Mouse (Mus musculus) hindbrain, embryonic 10.5 days (tissue): ENCODE measurements around the gene Cyp11a1. TPM values are rescaled to one million over a fixed set of nuclear protein-coding genes. Genes with fewer than 3 reads are reported as not detected.
A peak's percentile ranks its signal among the peaks of the same experiment; 100 is the strongest.

Source experiments
- DNase-seq: peaks from one replicate; pipeline ENCODE4 v3.0.0-alpha.2; 2017; ENCODE audit warnings: low spot score
- H3K27ac ChIP-seq: fragments of 300-500 bp; sonication (generic); 2 replicates; pipeline ENCODE4 v1.5.1; 2016; ENCODE audit warnings: mild to moderate bottlenecking, moderate library complexity
- H3K27me3 ChIP-seq: fragments of 300-500 bp; sonication (generic); 2 replicates; pipeline ENCODE4 v1.6.1; 2016; ENCODE audit warnings: mild to moderate bottlenecking; ENCODE audit not compliant: poor library complexity, insufficient read depth, severe bottlenecking
- H3K36me3 ChIP-seq: fragments of 300-500 bp; sonication (generic); 2 replicates; pipeline ENCODE4 v1.6.1; 2016; ENCODE audit warnings: mild to moderate bottlenecking, moderate library complexity
- H3K4me1 ChIP-seq: fragments of 300-500 bp; sonication (generic); replicated peaks from 2 replicates; pipeline ENCODE4 v1.6.1; 2016; ENCODE audit warnings: mild to moderate bottlenecking
- H3K4me3 ChIP-seq: fragments of 300-500 bp; sonication (generic); 2 replicates; pipeline ENCODE4 v1.5.1; 2016; ENCODE audit warnings: mild to moderate bottlenecking, moderate library complexity
- H3K9me3 ChIP-seq: fragments of 300-500 bp; sonication (generic); 2 replicates; pipeline ENCODE4 v1.6.1; 2016; ENCODE audit warnings: mild to moderate bottlenecking, moderate library complexity
- WGBS: fragments of 180-500 bp; shearing (Covaris S2); methylation state at CpG from one replicate; pipeline ENCODE4 v1.1.7; 2016; 5-methylcytosine and 5-hydroxymethylcytosine counted together
- polyA plus RNA-seq: library from polyadenylated mRNA; unstranded; fragments of >200 nt; fragmentation: Nextera tagmentation; extraction: Ambion mirVana; gene quantifications from 2 replicates; pipeline ENCODE4 v1.2.1, GENCODE M21; 2016

Cyp11a1 gene
- polyA plus RNA-seq, 1 experiment from 2014 or later: not detected

GRCm38 (mm10) chr9:58015856-58016255, 9.6 kb downstream of the Cyp11a1 start:
- peaks cover 16% of the 10 kb centered on the region for H3K4me1 ChIP-seq
- H3K36me3 ChIP-seq: no peaks in the 10 kb centered on the region
- no peaks in the 10 kb centered on the region for H3K9me3 ChIP-seq
- H3K4me3 ChIP-seq: no peak overlapping the region
- no peak overlapping the region for H3K27ac ChIP-seq
- WGBS: 90% methylated on average over 6 of the region's 6 CpGs
- no peak for DNase-seq
- H3K27me3 ChIP-seq: no peaks in the 10 kb centered on the region; the same call in 1 of the 2 replicates

- DNase-seq: no peak
- H3K4me1 ChIP-seq: peaks cover 8% of the 10 kb centered on the region; the same call in 1 of the 2 replicates
- no peaks in the 10 kb centered on the region; the same call in 1 of the 2 replicates for H3K27me3 ChIP-seq
- 83% methylated on average over 3 of the region's 3 CpGs for WGBS
- H3K9me3 ChIP-seq: no peaks in the 10 kb centered on the region
- no peak overlapping the region for H3K4me3 ChIP-seq
- no peaks in the 10 kb centered on the region for H3K36me3 ChIP-seq
- H3K27ac ChIP-seq: no peak overlapping the region
Observed at GRCm38 (mm10) chr9:58016962-58017361, 10.8 kb downstream of the Cyp11a1 start.

- Histone ChIP-seq H3K4me1 (peaks cover 8% of the 10 kb centered on the region; the same call in 1 of the 2 replicates), H3K36me3 (no peaks in the 10 kb centered on the region), H3K9me3 (no peaks in the 10 kb centered on the region), H3K4me3 (no peak overlapping the region), H3K27me3 (no peaks in the 10 kb centered on the region; the same call in 1 of the 2 replicates), H3K27ac (no peak overlapping the region)
- 89% methylated on average over 5 of the region's 5 CpGs for WGBS
- DNase-seq: no peak
Observed at GRCm38 (mm10) chr9:58018385-58018784, 12.2 kb downstream of the Cyp11a1 start.

- no peak overlapping the region for H3K27ac ChIP-seq
- WGBS: 91% methylated on average over 9 of the region's 9 CpGs
- H3K36me3 ChIP-seq: no peaks in the 10 kb centered on the region
- no peaks in the 10 kb centered on the region for H3K27me3 ChIP-seq
- H3K9me3 ChIP-seq: no peaks in the 10 kb centered on the region
- H3K4me3 ChIP-seq: no peak overlapping the region
- H3K4me1 ChIP-seq: no peaks in the 10 kb centered on the region; the same call in 1 of the 2 replicates
- no peak for DNase-seq
Observed at GRCm38 (mm10) chr9:58025995-58026394, 19.8 kb downstream of the Cyp11a1 start.

GRCm38 (mm10) chr9:58027426-58028180, 21.4 kb downstream of the Cyp11a1 start:
- Histone ChIP-seq H3K4me3 (no peak overlapping the region), H3K9me3 (no peaks in the 10 kb centered on the region), H3K27ac (no peak overlapping the region), H3K27me3 (no peaks in the 10 kb centered on the region; the same call in 1 of the 2 replicates), H3K36me3 (no peaks in the 10 kb centered on the region), H3K4me1 (peaks cover 3% of the 10 kb centered on the region; the same call in 1 of the 2 replicates)
- DNase-seq: no peak
- WGBS: 63% methylated on average over 2 of the region's 2 CpGs

GRCm38 (mm10) chr9:58028841-58029240, 22.6 kb downstream of the Cyp11a1 start:
- H3K27ac ChIP-seq: no peak overlapping the region
- no peaks in the 10 kb centered on the region for H3K36me3 ChIP-seq
- WGBS: 81% methylated on average over 5 of the region's 5 CpGs
- DNase-seq: no peak
- no peak overlapping the region for H3K4me3 ChIP-seq
- H3K4me1 ChIP-seq: peaks cover 6% of the 10 kb centered on the region; the same call in 1 of the 2 replicates
- peaks cover 2% of the 10 kb centered on the region; the same call in 1 of the 2 replicates for H3K27me3 ChIP-seq
- H3K9me3 ChIP-seq: no peaks in the 10 kb centered on the region

GRCm38 (mm10) chr9:58029635-58030034, 23.4 kb downstream of the Cyp11a1 start:
- Histone ChIP-seq H3K9me3 (no peaks in the 10 kb centered on the region), H3K27me3 (peaks cover 2% of the 10 kb centered on the region; the same call in 1 of the 2 replicates), H3K27ac (no peak overlapping the region), H3K36me3 (no peaks in the 10 kb centered on the region), H3K4me3 (no peak overlapping the region), H3K4me1 (peaks cover 6% of the 10 kb centered on the region; the same call in 1 of the 2 replicates)
- 93% methylated on average over 6 of the region's 6 CpGs for WGBS
- DNase-seq: no peak

- no peaks in the 10 kb centered on the region for H3K9me3 ChIP-seq
- H3K27me3 ChIP-seq: peaks cover 8% of the 10 kb centered on the region
- DNase-seq: no peak
- no peak overlapping the region for H3K4me3 ChIP-seq
- 86% methylated on average over 5 of the region's 5 CpGs for WGBS
- H3K36me3 ChIP-seq: no peaks in the 10 kb centered on the region
- peaks cover 6% of the 10 kb centered on the region; the same call in 1 of the 2 replicates for H3K4me1 ChIP-seq
- no peak overlapping the region for H3K27ac ChIP-seq
Observed at GRCm38 (mm10) chr9:58031895-58032294, 25.7 kb downstream of the Cyp11a1 start.

GRCm38 (mm10) chr9:58035519-58035918, 29.3 kb downstream of the Cyp11a1 start:
- DNase-seq: no peak
- 83% methylated on average over 2 of the region's 2 CpGs for WGBS
- peaks cover 38% of the 10 kb centered on the region for H3K27me3 ChIP-seq
- H3K4me3 ChIP-seq: no peak overlapping the region
- no peaks in the 10 kb centered on the region for H3K36me3 ChIP-seq
- H3K9me3 ChIP-seq: no peaks in the 10 kb centered on the region
- no peak overlapping the region for H3K27ac ChIP-seq
- peaks cover 30% of the 10 kb centered on the region for H3K4me1 ChIP-seq

GRCm38 (mm10) chr9:58035951-58036698, 29.9 kb downstream of the Cyp11a1 start:
- WGBS: 82% methylated on average over 7 of the region's 7 CpGs
- H3K27me3 ChIP-seq: peaks cover 38% of the 10 kb centered on the region
- no peak overlapping the region for H3K4me3 ChIP-seq
- H3K36me3 ChIP-seq: no peaks in the 10 kb centered on the region
- no peaks in the 10 kb centered on the region for H3K9me3 ChIP-seq
- peaks cover 36% of the 10 kb centered on the region for H3K4me1 ChIP-seq
- no peak overlapping the region for H3K27ac ChIP-seq
- DNase-seq: no peak

- Histone ChIP-seq H3K36me3 (no peaks in the 10 kb centered on the region), H3K4me1 (peaks cover 41% of the 10 kb centered on the region), H3K4me3 (no peak overlapping the region), H3K9me3 (no peaks in the 10 kb centered on the region), H3K27me3 (peaks cover 45% of the 10 kb centered on the region), H3K27ac (no peak overlapping the region)
- 73% methylated on average over 4 of the region's 4 CpGs for WGBS
- no peak for DNase-seq
Observed at GRCm38 (mm10) chr9:58036961-58037360, 30.8 kb downstream of the Cyp11a1 start.

GRCm38 (mm10) chr9:58038500-58039168, 32.4 kb downstream of the Cyp11a1 start:
- no peaks in the 10 kb centered on the region for H3K9me3 ChIP-seq
- DNase-seq: peak; percentile 84
- no peaks in the 10 kb centered on the region for H3K36me3 ChIP-seq
- H3K4me3 ChIP-seq: no peak overlapping the region
- H3K27me3 ChIP-seq: peaks cover 53% of the 10 kb centered on the region
- peak overlapping the region; percentile 64 for H3K27ac ChIP-seq
- WGBS: 29% methylated on average over 19 of the region's 19 CpGs
- H3K4me1 ChIP-seq: peaks cover 54% of the 10 kb centered on the region
